Mouse (Mus musculus): ENCODE results near the gene Ager.
A peak's percentile ranks its signal among the peaks of the same experiment; 100 is the strongest.

The Ager gene

DNA sequence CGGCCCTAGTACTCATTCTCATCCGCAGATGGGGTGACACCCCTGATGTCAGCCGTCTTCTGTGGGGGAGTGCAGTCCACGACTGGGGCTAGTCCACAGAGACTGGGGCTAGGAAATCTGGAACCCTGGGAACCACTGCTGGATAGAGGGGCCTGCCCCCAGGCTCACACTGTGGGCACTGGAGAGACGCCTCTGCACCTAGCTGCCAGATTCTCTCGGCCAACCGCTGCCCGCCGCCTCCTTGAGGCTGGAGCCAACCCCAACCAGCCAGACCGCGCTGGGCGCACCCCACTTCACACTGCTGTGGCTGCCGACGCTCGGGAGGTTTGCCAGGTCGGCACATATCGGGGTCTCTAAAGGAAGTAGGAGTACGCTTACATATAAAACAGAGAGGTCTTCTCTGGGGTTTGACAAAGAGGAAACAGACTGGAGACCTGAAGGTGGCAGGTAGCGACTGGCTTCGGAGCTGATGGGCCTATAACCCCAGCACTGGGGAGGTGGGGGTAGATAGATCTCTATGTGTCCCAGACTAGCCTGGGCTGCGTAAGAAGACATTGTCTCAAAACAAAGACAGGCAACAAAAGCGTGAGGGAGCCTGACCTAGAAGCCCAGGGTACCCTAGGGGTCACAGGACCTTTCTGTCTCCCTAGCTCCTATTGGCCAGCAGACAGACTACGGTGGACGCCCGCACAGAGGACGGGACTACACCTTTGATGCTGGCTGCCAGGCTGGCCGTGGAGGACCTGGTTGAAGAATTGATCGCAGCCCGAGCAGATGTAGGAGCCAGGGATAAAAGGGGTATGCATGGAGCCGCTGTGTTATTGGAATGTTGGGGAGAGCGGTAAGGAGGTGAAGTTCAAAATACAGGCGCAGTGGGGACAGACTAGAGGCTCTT is 11.5 kb upstream of the Ager start:
- DNase-seq (ENCODE audit: low spot score): no peak

DNA sequence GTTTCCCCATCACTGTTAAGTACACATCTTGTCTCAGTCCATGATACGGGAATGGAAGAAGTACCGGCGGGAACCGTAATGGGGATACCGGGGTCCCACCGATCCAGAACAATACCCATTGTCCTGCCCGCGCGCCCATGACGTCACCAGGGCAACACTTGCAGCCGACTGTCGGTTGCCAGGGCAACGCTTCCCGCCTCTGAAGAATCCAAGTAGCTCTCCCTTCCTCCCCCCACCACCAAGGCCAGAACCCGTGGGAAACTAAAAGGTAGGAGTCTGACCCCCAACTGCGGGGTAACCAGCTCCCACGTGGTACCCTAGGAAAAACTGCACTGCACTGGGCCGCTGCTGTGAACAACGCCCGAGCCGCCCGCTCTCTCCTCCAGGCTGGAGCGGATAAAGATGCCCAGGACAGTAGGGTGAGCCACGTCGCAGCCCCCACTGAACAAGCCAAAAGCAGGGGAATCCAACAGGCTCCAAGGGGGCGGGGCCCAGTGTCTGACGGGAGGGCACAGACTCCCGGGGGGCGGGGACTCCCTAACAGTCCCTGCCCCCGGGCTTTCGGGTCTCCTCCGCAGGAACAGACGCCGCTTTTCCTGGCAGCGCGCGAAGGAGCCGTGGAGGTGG is 10.8 kb upstream of the Ager start:
- peak; percentile 66 for DNase-seq (ENCODE audit: low spot score)

- DNase-seq (ENCODE audit: low spot score): peak; percentile 89
Observed at GRCm38 (mm10) chr17:34587423-34587811, 10.2 kb upstream of the Ager start.

- DNase-seq (ENCODE audit: low spot score): peak; percentile 42
Observed at GRCm38 (mm10) chr17:34587814-34588213, 9.8 kb upstream of the Ager start.

DNA sequence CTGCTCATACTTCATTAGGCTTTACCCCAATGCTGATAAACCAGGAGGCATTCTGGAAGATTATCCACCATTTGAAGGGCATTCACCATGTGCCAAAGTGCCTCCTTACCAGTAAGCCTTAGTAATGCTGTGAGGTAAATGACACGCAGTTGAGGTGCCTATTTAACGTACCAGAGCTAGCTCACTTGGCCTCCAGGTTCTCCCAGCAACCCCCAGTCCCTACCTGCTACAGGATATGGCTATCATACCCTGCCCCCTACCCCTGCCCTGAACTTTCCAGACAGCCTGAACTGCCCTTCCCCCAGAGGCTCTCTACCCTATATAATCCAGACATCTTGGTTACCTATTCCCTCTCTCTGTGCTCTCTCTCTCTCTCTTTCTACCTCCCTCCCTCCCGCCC is 8.9 kb upstream of the Ager start:
- DNase-seq (ENCODE audit: low spot score): no peak

GRCm38 (mm10) chr17:34589206-34589605 is 8.5 kb upstream of the Ager start:
- no peak for DNase-seq (ENCODE audit: low spot score)

DNA sequence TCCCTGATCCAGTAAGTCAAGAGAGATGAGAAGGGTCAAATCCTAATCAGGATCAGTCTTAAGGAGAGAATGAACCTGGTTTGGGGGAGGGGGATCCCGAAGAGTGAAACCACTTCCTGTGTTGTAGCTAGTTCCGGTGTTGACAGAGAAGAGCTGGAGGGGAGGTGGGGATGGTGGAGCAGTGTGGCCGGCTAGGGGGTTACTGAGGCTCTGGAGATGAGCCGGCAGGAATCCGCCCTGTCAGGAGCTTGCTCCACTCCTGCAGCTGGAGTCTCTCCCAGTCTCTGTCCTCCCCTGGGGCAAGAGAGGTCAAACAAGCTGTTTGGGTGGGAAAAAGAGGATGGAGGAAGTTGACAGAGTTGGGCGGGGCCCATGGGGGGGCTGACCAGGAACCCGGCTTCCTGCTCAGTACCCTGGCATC is 8.0 kb upstream of the Ager start, which contains the start of gene Gpsm3:
Gene Gpsm3, plus strand, starts transcription at position 126 of the 421 bp plus-strand sequence.
- DNase-seq (ENCODE audit: low spot score): no peak

- DNase-seq (ENCODE audit: low spot score): no peak
Observed at GRCm38 (mm10) chr17:34590154-34590987, 7.3 kb upstream of the Ager start.

GRCm38 (mm10) chr17:34591029-34591993 is 6.4 kb upstream of the Ager start, which contains the start of gene Pbx2:
TSS of gene Pbx2 (plus strand) at chr17:34591266.
- DNase-seq (ENCODE audit: low spot score): no peak

DNA sequence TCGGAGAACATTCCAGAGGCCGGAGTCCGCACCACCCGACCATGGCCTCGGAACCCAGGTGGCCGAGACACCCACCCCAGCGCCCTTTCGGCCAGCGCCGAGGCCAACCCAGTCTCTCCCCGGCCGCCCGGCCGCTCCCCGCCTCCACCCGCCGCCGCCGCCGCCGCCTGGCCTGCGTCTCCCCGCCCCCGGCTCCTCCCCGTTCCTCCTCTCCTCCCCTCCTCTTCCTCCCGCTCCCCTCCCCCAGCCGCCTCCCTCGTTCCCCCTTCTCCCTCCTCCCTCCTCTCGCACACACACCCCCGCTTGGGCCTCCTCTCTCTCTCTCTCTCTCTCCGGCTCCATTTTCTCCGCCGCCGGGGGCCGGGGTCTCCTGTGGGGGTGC is 5.7 kb upstream of the Ager start:
- DNase-seq (ENCODE audit: low spot score): peak; percentile 79

- DNase-seq (ENCODE audit: low spot score): no peak
Observed at GRCm38 (mm10) chr17:34592581-34593549, 4.8 kb upstream of the Ager start.

DNA sequence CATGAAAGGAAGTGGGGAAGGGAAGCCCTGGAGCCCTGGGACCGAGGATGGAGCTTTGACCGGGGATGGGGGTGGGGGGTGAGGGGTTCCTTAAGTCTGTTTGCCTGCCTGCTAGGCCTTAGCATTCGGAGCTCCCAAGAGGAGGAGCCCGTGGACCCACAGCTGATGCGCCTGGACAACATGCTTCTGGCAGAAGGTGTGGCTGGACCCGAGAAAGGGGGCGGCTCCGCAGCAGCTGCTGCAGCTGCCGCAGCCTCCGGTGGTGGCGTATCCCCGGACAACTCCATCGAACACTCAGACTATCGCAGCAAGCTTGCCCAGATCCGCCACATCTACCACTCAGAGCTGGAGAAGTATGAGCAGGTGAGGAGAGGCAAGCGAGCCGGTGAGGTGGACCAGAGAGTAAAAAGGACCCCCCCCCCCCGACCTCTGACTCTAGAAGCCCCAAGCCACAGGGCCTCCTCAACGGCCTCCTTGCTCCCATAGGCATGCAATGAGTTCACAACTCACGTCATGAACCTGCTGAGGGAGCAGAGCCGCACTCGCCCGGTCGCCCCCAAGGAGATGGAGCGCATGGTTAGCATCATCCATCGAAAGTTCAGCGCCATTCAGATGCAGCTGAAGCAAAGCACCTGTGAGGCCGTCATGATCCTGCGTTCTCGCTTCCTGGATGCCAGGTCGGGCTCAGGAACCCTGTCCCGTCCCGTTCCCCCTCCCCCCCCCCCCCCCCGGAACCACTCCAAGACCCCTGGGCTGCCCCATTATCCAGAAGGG is 3.7 kb upstream of the Ager start:
- DNase-seq (ENCODE audit: low spot score): no peak

DNA sequence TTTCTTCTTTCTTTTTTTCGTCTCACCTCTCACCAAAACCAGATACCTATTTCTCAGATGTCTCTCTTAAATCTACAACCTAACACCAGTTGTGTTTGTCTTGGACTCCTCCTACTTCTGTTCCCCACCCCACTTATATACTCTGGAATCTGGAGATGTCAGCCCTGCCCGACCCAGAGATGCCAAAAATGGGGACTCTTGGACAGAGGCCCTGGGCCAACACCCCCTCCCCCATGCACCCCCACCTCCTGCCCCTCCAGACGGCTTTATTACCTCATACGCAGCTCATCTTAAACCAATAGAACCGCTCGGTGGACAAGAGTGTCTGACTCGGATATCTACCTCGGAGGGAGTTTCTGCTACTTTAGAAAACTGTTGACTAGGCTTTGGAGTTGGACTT is 1.6 kb upstream of the Ager start:
- no peak for DNase-seq (ENCODE audit: low spot score)

DNA sequence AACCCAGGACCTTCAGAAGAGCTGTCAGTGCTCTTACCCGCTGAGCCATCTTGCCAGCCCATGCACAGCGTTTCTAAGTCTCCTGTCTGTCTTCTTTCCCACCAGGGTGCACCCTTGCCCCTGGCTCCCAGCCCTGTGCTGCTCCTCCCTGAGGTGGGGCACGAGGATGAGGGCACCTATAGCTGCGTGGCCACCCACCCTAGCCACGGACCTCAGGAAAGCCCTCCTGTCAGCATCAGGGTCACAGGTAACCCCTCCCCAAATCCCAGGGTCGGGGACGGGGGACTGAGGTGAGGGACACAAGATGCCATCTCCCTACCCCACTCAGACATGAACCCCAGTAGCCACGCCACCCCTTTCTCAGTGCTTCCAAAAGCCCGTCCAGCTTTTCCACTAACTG is 2.2 kb downstream of the Ager start:
- DNase-seq (ENCODE audit: low spot score): no peak

- DNase-seq (ENCODE audit: low spot score): no peak
Observed at GRCm38 (mm10) chr17:34601796-34602195, 4.1 kb downstream of the Ager start.

DNA sequence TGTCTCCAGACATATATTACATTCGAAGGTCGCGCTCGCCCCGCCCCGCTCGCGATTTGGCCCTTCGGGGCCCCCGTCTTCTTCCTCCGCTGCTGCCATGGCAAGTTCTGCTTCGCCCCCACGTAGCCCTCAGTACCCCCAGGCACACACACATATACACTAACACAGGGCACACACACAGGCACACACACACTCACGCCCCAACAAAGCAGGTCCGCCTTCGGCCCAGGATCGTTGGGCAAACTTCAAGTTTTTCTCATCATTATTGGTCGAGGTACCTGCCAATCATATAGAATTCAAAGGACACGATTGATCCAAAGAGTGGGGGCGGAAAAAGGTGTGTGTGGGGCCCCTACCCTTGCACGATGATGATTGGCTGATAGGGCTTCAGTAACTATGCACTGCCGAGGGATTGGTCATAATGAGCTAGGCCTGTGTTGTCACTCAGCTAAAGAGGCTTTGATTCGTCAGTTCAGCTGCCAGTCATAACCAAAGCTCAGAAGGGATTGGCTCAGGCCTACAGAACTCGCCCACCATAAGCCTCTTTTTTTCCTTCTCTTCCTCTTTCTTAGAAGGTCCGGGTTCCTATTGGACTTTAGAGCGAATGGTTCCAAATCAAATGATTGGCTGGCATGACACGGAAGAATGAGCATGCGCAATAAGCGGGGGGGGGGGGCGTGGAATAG is 5.9 kb downstream of the Ager start, which contains the start of gene Rnf5:
Gene Rnf5, minus strand, starts transcription at position 316 of the 686 bp plus-strand sequence.
- DNase-seq (ENCODE audit: low spot score): peak; percentile 100

- peak; percentile 99 for DNase-seq (ENCODE audit: low spot score)
Observed at GRCm38 (mm10) chr17:34604061-34604508, 6.4 kb downstream of the Ager start, which contains the start of gene Agpat1. TSS of gene Agpat1 (plus strand) at chr17:34604262.

GRCm38 (mm10) chr17:34604511-34605237 is 7.0 kb downstream of the Ager start:
- DNase-seq (ENCODE audit: low spot score): peak; percentile 45
